Mouse (Mus musculus) kidney, adult 2 months (tissue): Measurements from ENCODE around the gene Fam13c. TPM values are rescaled to one million over a fixed set of nuclear protein-coding genes. Genes with fewer than 3 reads are reported as not detected.

Source experiments
- DNase-seq: peaks from one replicate; pipeline ENCODE4 v3.0.0; 2021
- H3K27ac ChIP-seq: fragments of 200-500 bp; 2 replicates; pipeline ENCODE4 v1.5.1; 2012; ENCODE audit warnings: low read depth, low read length, control low read depth, inconsistent platforms; ENCODE audit not compliant: insufficient read depth
- H3K27me3 ChIP-seq: fragments of 200-500 bp; replicated peaks from 2 replicates; pipeline ENCODE4 v1.6.1; 2012; ENCODE audit warnings: mild to moderate bottlenecking, moderate library complexity, low read length, inconsistent platforms; ENCODE audit not compliant: control insufficient read depth, insufficient read depth
- H3K36me3 ChIP-seq: fragments of 200-500 bp; 2 replicates; pipeline ENCODE4 v1.6.1; 2012; ENCODE audit warnings: mild to moderate bottlenecking, moderate library complexity, low read length, inconsistent platforms; ENCODE audit not compliant: control insufficient read depth, insufficient read depth
- H3K4me1 ChIP-seq: fragments of 200-500 bp; 2 replicates; pipeline ENCODE4 v1.6.1; 2011; ENCODE audit warnings: low read length; ENCODE audit not compliant: control insufficient read depth, insufficient read depth
- H3K4me3 ChIP-seq: fragments of 200-500 bp; 2 replicates; pipeline ENCODE4 v1.5.1; 2011; ENCODE audit warnings: mild to moderate bottlenecking, low read depth, low read length, control low read depth; ENCODE audit not compliant: insufficient read depth
- CTCF ChIP-seq: fragments of 200-500 bp; conservative IDR thresholded peaks from 2 replicates; pipeline ENCODE4 v1.5.1; 2011; ENCODE audit warnings: low read depth, mild to moderate bottlenecking, control low read depth, low read length, moderate library complexity, mixed read lengths; ENCODE audit not compliant: insufficient read depth, insufficient read length
- POLR2A ChIP-seq: fragments of 200-500 bp; IDR thresholded peaks from one replicate; pipeline ENCODE4 v1.6.1; 2011; ENCODE audit warnings: low read depth, low read length, control low read depth
- WGBS: fragments of 180-500 bp; shearing (Covaris S2); methylation state at CpG from one replicate; pipeline ENCODE4 v1.1.7; 2018; 5-methylcytosine and 5-hydroxymethylcytosine counted together
- polyA plus RNA-seq: library from polyadenylated mRNA; depleted of rRNA; stranded (reverse); fragments of >200 nt; gene quantifications from 2 replicates; pipeline ENCODE4 v1.2.3, GENCODE M21; 2012

Gene Fam13c
- polyA plus RNA-seq, 1 experiment = 1.5 TPM

DNA sequence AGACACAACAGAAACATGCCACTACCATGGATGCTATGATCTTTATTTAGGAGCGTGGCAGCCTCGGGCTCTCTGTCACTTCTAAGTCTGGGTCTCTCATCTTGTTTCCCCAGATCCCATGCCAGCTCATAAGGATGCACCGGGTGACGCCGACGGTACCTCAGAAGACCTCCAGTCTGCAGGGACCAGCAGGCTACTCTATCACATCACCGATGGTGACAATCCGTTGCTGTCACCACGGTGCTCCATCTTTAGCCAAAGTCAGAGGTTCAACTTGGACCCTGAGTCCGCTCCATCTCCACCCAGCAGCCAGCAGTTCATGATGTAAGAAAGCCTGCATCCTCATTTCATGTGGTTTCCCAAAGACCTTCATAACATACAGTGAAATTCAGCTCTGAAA, 94.3 kb downstream of the Fam13c start:
- no peak overlapping the region for H3K4me3 ChIP-seq
- WGBS = 97% methylated on average over 10 of the region's 10 CpGs
- TF ChIP-seq POLR2A = no peak
- no peak for TF ChIP-seq CTCF
- no peak overlapping the region for H3K27ac ChIP-seq
- no peaks in the 10 kb centered on the region for H3K4me1 ChIP-seq
- H3K27me3 ChIP-seq = no peaks in the 10 kb centered on the region
- no peak for DNase-seq
- H3K36me3 ChIP-seq = no peaks in the 10 kb centered on the region

- WGBS = 69% methylated on average over 12 of the region's 12 CpGs
- Histone ChIP-seq H3K27ac (no peak overlapping the region), H3K27me3 (no peaks in the 10 kb centered on the region), H3K4me1 (no peaks in the 10 kb centered on the region), H3K36me3 (no peaks in the 10 kb centered on the region), H3K4me3 (no peak overlapping the region)
- DNase-seq = no peak
- TF ChIP-seq CTCF (no peak), POLR2A (no peak)
These were observed 95.1 kb downstream of the Fam13c start for GRCm38 (mm10) chr10:70535401-70535800.

GRCm38 (mm10) chr10:70537694-70538093, 97.4 kb downstream of the Fam13c start:
- no peaks in the 10 kb centered on the region for H3K36me3 ChIP-seq
- TF ChIP-seq POLR2A = no peak
- no peak for TF ChIP-seq CTCF
- WGBS = 88% methylated on average over 10 of the region's 10 CpGs
- DNase-seq = no peak
- no peak overlapping the region for H3K4me3 ChIP-seq
- no peak overlapping the region for H3K27ac ChIP-seq
- H3K27me3 ChIP-seq = no peaks in the 10 kb centered on the region
- H3K4me1 ChIP-seq = no peaks in the 10 kb centered on the region

DNA sequence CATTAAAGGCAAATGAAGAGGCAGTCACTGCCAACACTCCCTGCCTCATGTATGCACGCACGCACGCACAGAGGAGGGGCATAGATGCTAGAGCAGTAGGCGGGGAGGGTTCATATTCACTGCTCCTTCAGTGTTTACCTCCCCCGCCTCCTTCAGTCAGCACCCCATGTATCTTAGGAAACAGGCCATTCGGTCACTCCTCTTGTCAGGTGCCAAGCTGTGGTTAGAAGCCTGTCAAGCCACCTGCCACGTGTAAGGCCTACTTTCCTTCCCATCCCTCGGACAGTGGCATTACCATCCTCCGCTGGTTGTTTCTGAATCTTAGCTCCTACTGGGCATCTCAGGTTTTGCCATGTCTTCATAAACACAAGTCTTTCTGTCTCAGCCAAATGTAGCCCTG, 99.0 kb downstream of the Fam13c start:
- TF ChIP-seq POLR2A (no peak), CTCF (no peak)
- 94% methylated on average over 9 of the region's 9 CpGs for WGBS
- no peaks in the 10 kb centered on the region for H3K4me1 ChIP-seq
- H3K4me3 ChIP-seq = no peak overlapping the region
- H3K27me3 ChIP-seq = no peaks in the 10 kb centered on the region
- H3K36me3 ChIP-seq = no peaks in the 10 kb centered on the region
- no peak overlapping the region for H3K27ac ChIP-seq
- no peak for DNase-seq

GRCm38 (mm10) chr10:70540456-70541195, 100.3 kb downstream of the Fam13c start:
- 86% methylated on average over 9 of the region's 9 CpGs for WGBS
- TF ChIP-seq CTCF = no peak
- TF ChIP-seq POLR2A = no peak
- H3K36me3 ChIP-seq = no peaks in the 10 kb centered on the region
- no peaks in the 10 kb centered on the region for H3K4me1 ChIP-seq
- no peak overlapping the region for H3K4me3 ChIP-seq
- peak; percentile 11 for DNase-seq
- no peak overlapping the region for H3K27ac ChIP-seq
- no peaks in the 10 kb centered on the region for H3K27me3 ChIP-seq

GRCm38 (mm10) chr10:70542857-70543256, 102.6 kb downstream of the Fam13c start:
- DNase-seq = no peak
- no peaks in the 10 kb centered on the region for H3K36me3 ChIP-seq
- no peak overlapping the region for H3K27ac ChIP-seq
- no peak overlapping the region for H3K4me3 ChIP-seq
- WGBS = 82% methylated on average over 6 of the region's 6 CpGs
- H3K4me1 ChIP-seq = no peaks in the 10 kb centered on the region
- TF ChIP-seq CTCF (no peak), POLR2A (no peak)
- no peaks in the 10 kb centered on the region for H3K27me3 ChIP-seq

DNA sequence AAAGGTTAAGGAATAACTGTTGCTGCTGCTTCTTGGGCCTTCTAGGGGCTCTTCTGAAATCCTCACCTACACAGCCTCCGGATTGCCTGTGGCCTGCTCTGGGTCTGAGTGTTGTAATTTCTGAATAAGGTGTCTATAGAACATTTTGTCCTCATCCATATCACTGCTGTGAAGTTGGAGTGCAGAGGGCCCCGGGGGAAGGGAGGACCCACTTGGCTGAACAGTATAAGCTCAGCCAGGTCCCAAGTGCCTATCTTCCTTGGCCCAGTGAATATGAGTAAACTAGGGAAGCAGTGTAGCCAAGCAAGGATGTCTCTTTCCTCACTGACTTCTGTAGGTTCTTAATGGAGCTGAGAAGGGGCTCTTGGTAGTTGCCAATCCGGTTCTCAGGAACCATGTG, 112.2 kb downstream of the Fam13c start:
- 85% methylated on average over 3 of the region's 3 CpGs for WGBS
- no peak for DNase-seq
- Histone ChIP-seq H3K27me3 (no peaks in the 10 kb centered on the region), H3K4me1 (no peaks in the 10 kb centered on the region), H3K27ac (no peak overlapping the region), H3K4me3 (no peak overlapping the region), H3K36me3 (no peaks in the 10 kb centered on the region; the same call in 1 of the 2 replicates)
- TF ChIP-seq POLR2A = no peak
- no peak for TF ChIP-seq CTCF
